Mouse (Mus musculus): ENCODE results near the gene Camk2n1. TPM values are rescaled to one million over a fixed set of nuclear protein-coding genes. Genes with fewer than 3 reads are reported as not detected.
A peak's percentile ranks its signal among the peaks of the same experiment; 100 is the strongest.

Camk2n1 gene
- 19.6 and 25.8 TPM in 2 replicates for polyA plus RNA-seq (2014; fragmentation: Nextera tagmentation; extraction: Ambion mirVana)

GRCm38 (mm10) chr4:138453753-138454570, at the start of gene Camk2n1:
Gene Camk2n1 (plus strand): TSS chr4:138454314.
- peak; percentile 73 for ATAC-seq (ENCODE audit: low read depth)
- peak within 1 kb of the TSS; percentile 99 for H3K9ac ChIP-seq (replicated peaks; ENCODE audit: low read depth, low read length)
- WGBS, result 2% methylated on average over 32 of the region's 64 CpGs

GRCm38 (mm10) chr4:138404806-138405205, 49.3 kb upstream of the Camk2n1 start:
- Histone ChIP-seq H3K9ac (replicated peaks; ENCODE audit: low read depth, low read length) (no peak overlapping the region), H3K9me3 (ENCODE audit: control insufficient read depth, low read length) (no peaks in the 10 kb centered on the region), H3K27me3 (ENCODE audit: control insufficient read depth, insufficient read depth, low read length) (no peaks in the 10 kb centered on the region), H3K4me2 (ENCODE audit: low read depth, low read length) (no peak overlapping the region), H3K36me3 (ENCODE audit: control insufficient read depth, insufficient read depth, low read length) (no peaks in the 10 kb centered on the region), H3K4me3 (ENCODE audit: low read depth, low read length) (no peak overlapping the region), H3K4me1 (ENCODE audit: control insufficient read depth, insufficient read depth, low read length) (no peaks in the 10 kb centered on the region), H3K27ac (ENCODE audit: low read depth, low read length) (no peak overlapping the region)
- WGBS, result 0% methylated on average over 2 of the region's 2 CpGs
- ATAC-seq (ENCODE audit: low read depth), result no peak

More at GRCm38 (mm10) chr4:138453753-138454570, at the start of gene Camk2n1:
- Histone ChIP-seq H3K9me3 (ENCODE audit: control insufficient read depth, low read length) (no peaks in the 10 kb centered on the region), H3K27ac (ENCODE audit: low read depth, low read length) (peak within 1 kb of the TSS; percentile 97), H3K36me3 (ENCODE audit: control insufficient read depth, insufficient read depth, low read length) (no peaks in the 10 kb centered on the region), H3K4me1 (ENCODE audit: control insufficient read depth, insufficient read depth, low read length) (peaks cover 23% of the 10 kb centered on the region), H3K4me2 (ENCODE audit: low read depth, low read length) (peak within 1 kb of the TSS; percentile 84), H3K4me3 (ENCODE audit: low read depth, low read length) (peak within 1 kb of the TSS; percentile 97), H3K27me3 (ENCODE audit: control insufficient read depth, insufficient read depth, low read length) (peaks cover 3% of the 10 kb centered on the region; the same call in 1 of the 2 replicates)

DNA sequence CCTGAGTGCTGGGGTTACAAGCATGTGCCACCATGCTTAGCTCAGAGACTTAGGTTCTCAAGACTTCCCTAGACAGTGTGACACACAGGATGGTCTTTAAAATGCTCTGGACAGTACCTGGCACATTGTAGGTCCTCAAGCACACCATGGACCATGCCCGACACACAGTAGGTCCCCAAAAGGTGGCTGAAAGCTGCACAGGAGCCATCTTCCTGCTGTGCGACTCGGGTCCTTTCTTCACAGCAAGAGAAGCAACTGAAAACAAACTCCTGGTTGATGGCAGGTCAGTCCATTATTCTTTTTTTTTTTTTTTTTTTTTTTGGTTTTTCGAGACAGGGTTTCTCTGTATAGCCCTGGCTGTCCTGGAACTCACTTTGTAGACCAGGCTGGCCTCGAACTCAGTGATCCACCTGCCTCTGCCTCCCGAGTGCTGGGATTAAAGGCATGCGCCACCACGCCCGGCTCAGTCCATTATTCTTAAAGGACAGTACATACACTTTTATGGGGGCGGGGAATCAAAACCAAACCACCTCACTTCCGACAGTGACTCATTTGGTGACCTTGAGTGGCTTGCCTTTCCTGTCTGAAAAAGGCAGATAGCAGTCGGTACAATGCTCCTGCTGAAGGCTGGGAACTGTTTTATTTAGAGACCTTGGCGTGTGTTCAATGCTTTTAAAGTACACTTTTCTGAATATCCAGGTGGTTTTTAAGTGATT, 46.5 kb upstream of the Camk2n1 start:
- no peaks in the 10 kb centered on the region for H3K36me3 ChIP-seq (ENCODE audit: control insufficient read depth, insufficient read depth, low read length)
- H3K9ac ChIP-seq (replicated peaks; ENCODE audit: low read depth, low read length), result no peak overlapping the region
- no peak overlapping the region for H3K4me3 ChIP-seq (ENCODE audit: low read depth, low read length)
- WGBS, result 87% methylated on average over 11 of the region's 13 CpGs
- no peaks in the 10 kb centered on the region for H3K4me1 ChIP-seq (ENCODE audit: control insufficient read depth, insufficient read depth, low read length)
- no peaks in the 10 kb centered on the region for H3K27me3 ChIP-seq (ENCODE audit: control insufficient read depth, insufficient read depth, low read length)
- H3K9me3 ChIP-seq (ENCODE audit: control insufficient read depth, low read length), result no peaks in the 10 kb centered on the region
- no peak overlapping the region for H3K4me2 ChIP-seq (ENCODE audit: low read depth, low read length)
- no peak for ATAC-seq (ENCODE audit: low read depth)
- no peak overlapping the region for H3K27ac ChIP-seq (ENCODE audit: low read depth, low read length)

DNA sequence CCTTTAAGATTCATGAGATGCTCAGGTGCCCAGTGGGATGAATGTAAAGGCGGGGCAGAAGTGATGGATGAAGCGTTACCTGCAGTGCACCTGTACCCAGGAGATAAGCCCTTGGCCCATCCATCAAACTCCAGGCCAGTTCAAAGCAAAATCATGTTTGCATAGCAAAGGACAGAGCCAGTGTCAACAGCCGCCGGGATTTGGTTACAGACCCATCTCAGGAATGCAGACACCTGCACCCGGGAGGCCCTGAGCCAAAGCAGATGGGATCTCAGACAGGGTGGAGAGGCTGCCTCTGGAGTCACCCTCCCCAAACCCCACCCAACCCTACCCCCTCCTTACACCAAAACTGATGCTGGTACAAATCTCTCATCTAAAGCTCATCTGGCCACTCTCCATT, 43.1 kb upstream of the Camk2n1 start:
- Histone ChIP-seq H3K9me3 (ENCODE audit: control insufficient read depth, low read length) (no peaks in the 10 kb centered on the region), H3K9ac (replicated peaks; ENCODE audit: low read depth, low read length) (no peak overlapping the region), H3K36me3 (ENCODE audit: control insufficient read depth, insufficient read depth, low read length) (no peaks in the 10 kb centered on the region), H3K4me1 (ENCODE audit: control insufficient read depth, insufficient read depth, low read length) (no peaks in the 10 kb centered on the region), H3K4me2 (ENCODE audit: low read depth, low read length) (no peak overlapping the region), H3K4me3 (ENCODE audit: low read depth, low read length) (no peak overlapping the region), H3K27me3 (ENCODE audit: control insufficient read depth, insufficient read depth, low read length) (no peaks in the 10 kb centered on the region), H3K27ac (ENCODE audit: low read depth, low read length) (no peak overlapping the region)
- 11% methylated on average over 5 of the region's 5 CpGs for WGBS
- no peak for ATAC-seq (ENCODE audit: low read depth)

DNA sequence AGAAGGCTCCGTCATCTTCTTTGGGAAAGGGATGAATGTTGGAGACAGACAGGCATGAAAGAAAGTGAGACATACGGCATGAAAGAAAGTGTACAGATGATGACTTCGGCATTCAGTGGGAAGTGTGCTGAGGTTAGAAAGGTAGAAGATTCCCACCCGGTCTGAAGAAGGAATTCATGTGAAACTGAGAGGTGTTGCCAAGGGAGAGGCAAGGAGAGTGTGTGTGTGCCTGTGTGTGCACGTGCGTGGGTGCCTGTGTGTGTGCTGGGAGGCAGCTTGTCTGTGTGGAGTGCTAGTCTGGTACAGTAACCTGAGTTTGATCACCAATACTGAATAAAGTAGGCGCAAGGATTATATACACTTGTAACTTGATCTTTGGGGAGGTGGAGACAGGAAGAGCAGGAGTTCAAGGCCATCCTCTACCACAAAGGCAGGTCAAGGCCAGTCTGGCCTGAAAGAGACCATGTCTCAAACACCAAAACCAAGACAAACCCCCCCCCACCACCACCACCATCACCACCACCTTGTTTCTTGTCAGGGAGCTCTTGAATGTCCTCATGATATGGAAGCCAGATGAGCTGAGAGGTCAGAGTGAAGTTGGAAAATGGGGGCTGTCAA, 42.5 kb upstream of the Camk2n1 start:
- Histone ChIP-seq H3K4me2 (ENCODE audit: low read depth, low read length) (no peak overlapping the region), H3K9ac (replicated peaks; ENCODE audit: low read depth, low read length) (no peak overlapping the region), H3K36me3 (ENCODE audit: control insufficient read depth, insufficient read depth, low read length) (no peaks in the 10 kb centered on the region), H3K27ac (ENCODE audit: low read depth, low read length) (no peak overlapping the region), H3K27me3 (ENCODE audit: control insufficient read depth, insufficient read depth, low read length) (no peaks in the 10 kb centered on the region), H3K4me1 (ENCODE audit: control insufficient read depth, insufficient read depth, low read length) (no peaks in the 10 kb centered on the region), H3K9me3 (ENCODE audit: control insufficient read depth, low read length) (no peaks in the 10 kb centered on the region), H3K4me3 (ENCODE audit: low read depth, low read length) (no peak overlapping the region)
- 53% methylated on average over 7 of the region's 7 CpGs for WGBS
- ATAC-seq (ENCODE audit: low read depth), result no peak

- H3K4me3 ChIP-seq (ENCODE audit: low read depth, low read length), result no peak overlapping the region
- no peaks in the 10 kb centered on the region for H3K9me3 ChIP-seq (ENCODE audit: control insufficient read depth, low read length)
- no peak for ATAC-seq (ENCODE audit: low read depth)
- H3K27me3 ChIP-seq (ENCODE audit: control insufficient read depth, insufficient read depth, low read length), result no peaks in the 10 kb centered on the region
- H3K9ac ChIP-seq (replicated peaks; ENCODE audit: low read depth, low read length), result no peak overlapping the region
- no peaks in the 10 kb centered on the region for H3K4me1 ChIP-seq (ENCODE audit: control insufficient read depth, insufficient read depth, low read length)
- no peaks in the 10 kb centered on the region for H3K36me3 ChIP-seq (ENCODE audit: control insufficient read depth, insufficient read depth, low read length)
- 27% methylated on average over 6 of the region's 6 CpGs for WGBS
- no peak overlapping the region for H3K27ac ChIP-seq (ENCODE audit: low read depth, low read length)
- no peak overlapping the region for H3K4me2 ChIP-seq (ENCODE audit: low read depth, low read length)
Observed at GRCm38 (mm10) chr4:138414725-138415124, 39.4 kb upstream of the Camk2n1 start.

DNA sequence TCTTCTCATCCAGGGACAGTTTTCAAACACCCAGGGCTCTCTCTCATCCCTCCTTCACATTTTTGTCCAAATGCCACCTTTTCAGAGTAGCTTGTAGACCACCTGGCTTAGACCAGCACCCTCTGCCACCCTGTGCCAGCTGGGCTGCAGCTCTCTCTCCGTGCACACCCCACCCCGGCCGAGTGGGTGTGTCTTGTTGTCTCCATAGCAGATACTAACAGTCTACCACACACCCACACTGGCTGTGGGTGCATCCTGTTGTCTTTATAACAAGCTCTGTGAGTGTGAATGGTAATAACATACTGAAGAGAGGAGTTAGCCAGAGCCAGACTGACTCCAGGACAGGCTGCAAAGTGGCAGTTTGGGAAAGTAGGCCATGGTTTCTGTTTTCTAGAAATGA, 38.1 kb upstream of the Camk2n1 start:
- Histone ChIP-seq H3K27ac (ENCODE audit: low read depth, low read length) (no peak overlapping the region), H3K9ac (replicated peaks; ENCODE audit: low read depth, low read length) (no peak overlapping the region), H3K9me3 (ENCODE audit: control insufficient read depth, low read length) (no peaks in the 10 kb centered on the region), H3K4me3 (ENCODE audit: low read depth, low read length) (no peak overlapping the region), H3K4me2 (ENCODE audit: low read depth, low read length) (no peak overlapping the region), H3K4me1 (ENCODE audit: control insufficient read depth, insufficient read depth, low read length) (no peaks in the 10 kb centered on the region), H3K27me3 (ENCODE audit: control insufficient read depth, insufficient read depth, low read length) (no peaks in the 10 kb centered on the region), H3K36me3 (ENCODE audit: control insufficient read depth, insufficient read depth, low read length) (no peaks in the 10 kb centered on the region)
- 79% methylated on average over 3 of the region's 3 CpGs for WGBS
- no peak for ATAC-seq (ENCODE audit: low read depth)

- no peak overlapping the region for H3K4me2 ChIP-seq (ENCODE audit: low read depth, low read length)
- no peak overlapping the region for H3K4me3 ChIP-seq (ENCODE audit: low read depth, low read length)
- no peaks in the 10 kb centered on the region for H3K9me3 ChIP-seq (ENCODE audit: control insufficient read depth, low read length)
- 56% methylated on average over 5 of the region's 5 CpGs for WGBS
- H3K27ac ChIP-seq (ENCODE audit: low read depth, low read length), result no peak overlapping the region
- no peak for ATAC-seq (ENCODE audit: low read depth)
- no peaks in the 10 kb centered on the region for H3K4me1 ChIP-seq (ENCODE audit: control insufficient read depth, insufficient read depth, low read length)
- no peaks in the 10 kb centered on the region for H3K36me3 ChIP-seq (ENCODE audit: control insufficient read depth, insufficient read depth, low read length)
- no peak overlapping the region for H3K9ac ChIP-seq (replicated peaks; ENCODE audit: low read depth, low read length)
- no peaks in the 10 kb centered on the region for H3K27me3 ChIP-seq (ENCODE audit: control insufficient read depth, insufficient read depth, low read length)
Observed at GRCm38 (mm10) chr4:138416414-138416813, 37.7 kb upstream of the Camk2n1 start.

DNA sequence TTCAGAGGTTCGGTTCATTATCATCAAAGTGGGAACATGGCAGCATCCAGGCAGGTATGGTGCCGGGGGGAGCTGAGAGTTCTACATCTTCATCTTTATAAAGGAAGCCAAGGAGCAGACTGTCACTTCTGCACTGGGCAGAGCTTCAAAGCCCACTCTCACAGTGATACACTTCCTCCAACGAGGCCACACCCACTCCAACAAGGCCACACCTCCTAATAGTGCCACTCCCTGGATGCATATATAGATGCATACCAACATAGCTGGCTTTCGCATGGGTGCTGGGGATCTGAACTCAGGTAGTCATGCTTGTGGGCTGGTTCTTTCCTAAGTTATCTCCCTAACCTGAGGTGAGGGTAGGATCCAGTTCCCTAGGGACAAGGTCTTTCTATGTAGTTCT, 36.2 kb upstream of the Camk2n1 start:
- Histone ChIP-seq H3K27me3 (ENCODE audit: control insufficient read depth, insufficient read depth, low read length) (no peaks in the 10 kb centered on the region), H3K9ac (replicated peaks; ENCODE audit: low read depth, low read length) (no peak overlapping the region), H3K4me2 (ENCODE audit: low read depth, low read length) (no peak overlapping the region), H3K27ac (ENCODE audit: low read depth, low read length) (no peak overlapping the region), H3K36me3 (ENCODE audit: control insufficient read depth, insufficient read depth, low read length) (no peaks in the 10 kb centered on the region), H3K9me3 (ENCODE audit: control insufficient read depth, low read length) (no peaks in the 10 kb centered on the region), H3K4me1 (ENCODE audit: control insufficient read depth, insufficient read depth, low read length) (no peaks in the 10 kb centered on the region), H3K4me3 (ENCODE audit: low read depth, low read length) (no peak overlapping the region)
- ATAC-seq (ENCODE audit: low read depth), result no peak
- 84% methylated on average over 4 of the region's 4 CpGs for WGBS
